Mouse (Mus musculus): ENCODE results near the gene Phldb2. TPM values are rescaled to one million over a fixed set of nuclear protein-coding genes. Genes with fewer than 3 reads are reported as not detected.

Gene Phldb2
- total RNA-seq, 4 experiments from 2014 or later = 11.3 to 12.6 (median 11.8) TPM

DNA sequence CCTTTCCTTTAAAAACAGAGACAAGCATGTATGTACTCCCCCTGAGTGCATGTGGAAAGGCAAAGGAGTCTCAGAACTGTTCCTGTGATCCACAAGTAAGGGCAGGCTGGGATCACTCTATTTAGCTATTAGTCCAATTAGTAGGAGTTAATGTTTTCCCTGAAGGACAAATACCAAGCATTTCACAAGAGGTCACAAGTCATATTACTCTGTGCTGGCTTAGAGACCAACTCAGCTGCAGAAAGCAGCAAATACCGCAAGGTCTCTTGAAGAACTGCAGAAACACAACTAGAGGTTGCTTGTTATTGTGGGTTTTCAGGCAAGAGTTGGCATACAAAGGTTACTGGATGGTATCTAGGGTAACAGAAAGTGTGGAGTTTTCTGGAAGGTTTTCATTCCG, 59.6 kb downstream of the Phldb2 start:
- peak; percentile 15 for DNase-seq (ENCODE audit: low spot score)

DNA sequence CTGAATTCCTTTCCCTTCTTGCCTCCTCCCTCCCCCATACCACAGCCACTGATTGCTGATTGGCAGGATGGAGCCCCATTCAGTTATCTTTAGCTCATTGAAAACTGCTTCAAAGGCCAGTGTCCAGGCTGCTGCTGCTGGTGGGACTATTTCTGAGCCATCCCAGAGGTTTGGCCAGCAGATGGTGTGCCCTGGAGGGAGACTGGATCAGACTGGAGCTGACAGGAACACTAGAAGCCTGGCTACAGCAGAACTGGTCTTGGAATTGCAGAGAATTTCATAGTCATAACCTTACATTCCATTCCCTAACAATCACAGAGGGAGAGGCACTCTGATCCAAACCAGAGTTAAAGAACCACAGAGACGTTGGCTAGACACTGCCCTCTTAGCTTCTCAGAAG, 60.5 kb downstream of the Phldb2 start:
- peak; percentile 17 for DNase-seq (ENCODE audit: low spot score)

DNA sequence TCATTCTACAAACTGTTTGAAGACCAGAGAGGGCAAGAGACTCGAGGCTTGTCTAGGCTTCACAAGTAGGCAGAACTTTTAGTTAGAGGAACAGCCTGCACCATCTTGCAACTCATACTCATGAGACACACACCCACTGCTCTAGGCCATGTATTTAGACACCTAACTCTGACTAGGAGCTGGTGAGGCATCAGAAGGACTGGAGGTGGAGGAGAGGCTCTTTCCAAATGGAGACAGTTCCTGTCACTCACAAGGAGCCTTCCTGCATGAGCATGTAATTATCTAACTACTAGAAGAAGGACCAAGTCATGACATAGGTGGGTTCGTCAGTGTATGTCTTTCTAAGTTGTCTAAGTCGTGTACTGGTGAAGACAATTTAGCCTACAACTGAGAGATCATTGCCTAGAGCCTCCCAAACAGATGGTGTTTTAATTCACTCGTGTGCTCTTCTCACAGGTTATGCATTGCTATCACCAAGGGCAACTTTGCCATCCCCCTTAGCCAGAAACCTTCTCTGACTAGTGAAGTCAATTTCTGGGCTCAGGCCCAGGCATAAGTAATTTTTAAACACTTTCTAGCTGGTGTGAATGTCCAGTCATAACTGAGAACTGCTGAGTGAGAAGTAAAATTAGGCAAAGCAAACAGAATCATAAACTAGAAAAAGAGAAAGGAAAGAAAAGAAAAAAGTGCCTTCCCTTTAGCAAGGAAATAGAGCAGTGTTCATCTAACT, 62.8 kb downstream of the Phldb2 start:
- DNase-seq (ENCODE audit: low spot score) = no peak

DNA sequence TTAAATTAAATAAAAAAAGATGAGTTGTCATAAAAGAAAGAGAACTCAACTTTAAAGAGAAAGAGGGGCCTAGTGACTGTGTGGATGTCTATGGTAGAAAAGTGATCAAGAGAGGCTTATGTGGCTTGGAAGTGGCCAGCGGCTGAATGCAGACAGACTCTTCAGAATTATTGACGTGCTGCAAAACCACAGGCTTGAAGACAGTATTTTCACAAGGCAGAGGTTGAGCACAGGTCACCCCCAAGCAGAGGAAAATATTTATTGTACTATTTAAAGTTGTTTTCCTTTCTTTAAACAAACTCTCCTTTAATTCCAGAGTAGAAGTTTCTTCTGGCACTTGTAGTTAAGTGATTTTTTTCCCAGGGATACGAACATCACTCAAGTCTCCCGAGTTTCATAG, 63.8 kb downstream of the Phldb2 start:
- DNase-seq (ENCODE audit: low spot score) = no peak

DNA sequence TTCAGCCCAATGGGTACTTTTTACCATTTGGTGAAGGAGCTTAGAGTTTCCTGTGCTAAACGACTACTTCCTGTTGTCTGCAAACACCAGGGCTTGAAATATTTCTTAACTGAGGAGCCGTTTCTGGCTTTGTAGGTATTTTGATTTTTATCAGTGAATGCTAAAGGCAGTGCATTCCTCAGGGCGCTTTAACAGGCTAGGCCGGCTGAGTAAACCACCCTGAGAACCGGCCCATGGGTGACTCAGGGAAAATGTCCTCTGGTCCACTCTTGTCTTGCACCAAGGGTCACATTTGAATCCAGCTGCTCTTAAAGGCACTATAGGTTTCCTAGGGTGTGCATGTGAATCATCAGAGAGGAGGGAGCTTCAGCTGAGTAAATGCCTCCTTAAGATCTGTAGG, 66.8 kb downstream of the Phldb2 start:
- no peak for DNase-seq (ENCODE audit: low spot score)

DNA sequence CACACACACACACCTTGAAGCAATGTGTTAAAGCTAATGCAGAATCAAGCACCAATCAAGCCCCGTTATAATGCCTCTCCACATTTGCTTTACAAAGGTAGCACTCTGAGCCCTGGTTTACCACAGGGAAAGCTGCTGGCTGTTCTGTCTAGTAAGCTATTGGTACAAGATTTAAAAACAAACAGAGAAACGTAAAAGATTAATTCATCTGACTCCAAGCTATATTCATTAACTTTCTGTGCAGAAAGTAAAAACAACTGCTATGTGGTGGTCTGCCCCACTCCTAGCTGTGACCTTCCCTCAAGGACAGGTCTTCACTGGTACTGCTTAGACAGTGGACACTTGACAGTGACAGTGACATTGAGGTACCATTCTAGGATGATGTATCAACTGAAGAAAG, 69.2 kb downstream of the Phldb2 start:
- DNase-seq (ENCODE audit: low spot score) = no peak

DNA sequence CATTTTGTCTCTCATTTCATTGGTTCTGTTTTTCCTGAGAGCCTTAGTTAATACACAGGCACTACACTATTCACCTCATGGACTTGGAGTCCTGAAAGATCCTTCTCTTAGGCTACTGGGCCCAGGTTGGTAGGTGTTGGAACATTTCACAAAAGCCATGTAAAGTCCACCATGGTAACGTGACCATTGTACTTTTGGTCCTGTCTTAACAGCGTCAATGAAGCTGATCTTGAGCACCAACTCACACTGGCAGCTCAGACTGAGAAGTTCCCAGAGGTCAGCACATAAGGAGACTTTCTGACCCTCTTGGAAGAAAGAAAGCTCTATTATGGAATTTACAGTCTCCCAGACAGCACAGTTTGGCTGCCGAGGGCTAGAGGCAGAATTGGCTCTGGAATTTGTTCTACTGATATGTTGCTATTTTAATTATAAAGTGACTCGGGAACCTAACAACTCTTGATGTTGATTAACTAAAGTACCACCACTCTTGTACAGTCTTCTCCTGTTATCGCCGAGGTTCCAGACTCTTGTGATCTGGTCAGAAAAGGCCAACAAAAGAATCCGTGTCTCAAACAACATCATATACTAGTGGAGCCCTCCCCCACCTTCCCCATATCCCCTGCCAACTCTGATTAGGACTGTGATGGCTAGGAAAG, 72.1 kb downstream of the Phldb2 start:
- DNase-seq (ENCODE audit: low spot score) = no peak

DNA sequence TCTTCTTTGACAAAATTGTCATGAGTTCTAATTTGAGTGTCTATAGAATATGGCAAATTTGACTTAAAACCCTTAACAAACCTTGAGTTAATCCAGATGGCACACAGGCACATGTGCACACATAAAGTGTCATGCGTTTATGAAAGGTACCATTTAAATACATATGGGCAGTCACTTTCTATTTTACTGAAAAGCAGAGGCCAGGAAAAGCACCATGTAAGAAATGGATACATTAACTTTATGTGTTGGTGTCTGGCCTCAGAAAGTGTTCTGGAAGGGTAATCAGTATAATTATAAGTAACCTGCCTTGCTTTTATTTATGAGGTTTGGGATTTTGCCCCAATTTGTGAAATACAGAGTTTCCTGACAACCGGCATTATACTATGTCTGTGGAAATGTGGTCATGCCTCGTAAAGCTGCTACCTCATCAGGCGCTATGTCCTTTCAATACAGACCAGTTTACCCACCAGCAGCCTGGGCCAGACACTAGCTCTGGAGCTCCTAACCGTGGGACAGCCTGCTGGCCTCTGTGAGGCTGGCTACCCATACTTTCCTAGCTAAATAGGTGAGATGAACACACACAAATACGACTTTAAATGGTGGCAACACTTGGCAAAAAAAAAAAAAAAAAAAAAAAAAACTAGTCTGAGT, 73.2 kb downstream of the Phldb2 start:
- DNase-seq (ENCODE audit: low spot score) = no peak

DNA sequence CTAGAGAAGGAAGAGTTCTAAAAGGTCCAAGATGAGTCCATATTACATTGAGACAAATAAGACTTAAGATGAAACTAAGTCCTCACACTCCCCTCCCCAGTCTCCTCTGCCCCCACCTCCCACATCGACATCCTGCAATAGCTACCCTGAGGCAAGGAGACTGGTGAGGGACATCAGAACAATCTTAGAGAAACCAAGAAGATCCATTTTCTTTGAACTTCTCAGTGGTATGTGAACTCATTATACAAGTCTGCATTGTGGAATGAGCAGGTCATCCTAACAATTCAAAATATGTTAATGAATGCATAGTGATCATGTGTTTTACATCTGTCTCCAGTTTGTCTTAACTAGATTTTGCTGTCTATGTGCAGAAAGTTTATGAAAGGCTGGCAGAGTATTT, 75.7 kb downstream of the Phldb2 start:
- DNase-seq (ENCODE audit: low spot score) = no peak

DNA sequence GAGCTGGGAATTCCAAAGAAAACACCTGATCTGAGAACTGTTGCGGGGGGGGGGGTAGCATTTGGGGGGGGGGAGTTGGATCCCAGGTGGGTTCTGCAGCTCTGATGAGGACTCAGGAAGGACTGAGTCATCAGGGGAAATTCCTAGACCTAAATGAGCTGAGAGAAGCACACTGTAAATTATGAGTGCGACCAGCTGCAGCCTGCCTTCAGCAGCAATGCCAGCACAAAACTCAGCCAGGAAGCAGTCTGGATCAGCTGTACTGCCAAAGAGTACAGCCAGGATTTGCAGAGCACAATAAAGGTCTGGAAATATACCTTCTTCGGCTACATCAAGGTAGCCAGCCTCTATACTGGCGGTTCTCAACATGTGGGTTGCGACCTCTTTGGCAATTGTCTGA, 76.2 kb downstream of the Phldb2 start:
- no peak for DNase-seq (ENCODE audit: low spot score)

DNA sequence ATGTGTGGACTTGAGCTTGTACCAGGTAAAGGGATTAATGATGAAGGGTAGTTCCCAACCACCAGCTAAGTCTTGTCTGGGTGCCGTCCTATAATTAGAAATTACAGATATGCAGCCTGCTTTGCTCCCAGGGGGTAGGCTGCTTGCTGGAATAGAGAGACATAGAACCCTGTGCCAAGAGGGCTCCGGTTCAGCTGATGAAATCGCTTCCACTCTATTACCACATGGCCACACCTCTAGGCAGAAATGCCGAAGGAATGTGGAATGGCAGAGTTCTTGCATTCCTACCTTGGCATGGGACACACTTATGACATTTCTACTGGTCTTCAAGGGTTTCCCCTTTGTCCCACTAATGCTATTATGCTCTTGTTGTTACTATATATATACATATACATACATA, 80.0 kb downstream of the Phldb2 start:
- peak; percentile 40 for DNase-seq (ENCODE audit: low spot score)

DNA sequence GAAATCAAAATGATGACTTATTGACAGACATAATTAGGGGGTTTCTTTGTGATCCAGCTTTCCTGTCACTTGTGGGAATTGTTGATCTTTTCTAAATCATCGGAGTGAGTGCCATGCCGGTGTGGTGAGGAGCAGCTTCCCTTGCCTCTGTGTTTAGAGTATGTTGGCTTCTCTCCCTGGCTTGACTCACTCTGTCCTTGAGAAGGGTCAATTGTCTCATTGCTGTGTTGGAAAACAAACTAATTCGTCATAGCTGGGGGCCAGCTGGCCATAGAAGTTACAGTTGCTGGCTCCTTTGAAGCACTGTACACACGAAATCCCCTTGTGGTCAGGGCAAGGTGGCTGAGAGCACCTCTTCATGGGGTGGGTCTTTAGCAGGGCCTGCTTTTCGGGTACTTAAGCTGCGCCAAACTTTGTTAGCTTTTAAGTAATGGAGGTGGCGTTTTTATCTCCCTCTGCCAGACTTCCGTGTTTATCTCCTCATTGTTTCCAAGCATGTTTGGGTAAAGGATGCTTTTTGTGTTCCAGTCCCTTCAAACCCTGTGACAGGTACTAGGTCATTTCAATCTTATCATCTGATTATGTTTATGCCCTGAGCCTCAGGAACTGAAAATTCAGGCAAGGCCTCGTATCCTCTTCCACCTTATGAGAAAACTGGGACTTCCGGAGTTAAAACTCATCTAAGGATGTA, 82.0 kb downstream of the Phldb2 start:
- peak; percentile 44 for DNase-seq (ENCODE audit: low spot score)

DNA sequence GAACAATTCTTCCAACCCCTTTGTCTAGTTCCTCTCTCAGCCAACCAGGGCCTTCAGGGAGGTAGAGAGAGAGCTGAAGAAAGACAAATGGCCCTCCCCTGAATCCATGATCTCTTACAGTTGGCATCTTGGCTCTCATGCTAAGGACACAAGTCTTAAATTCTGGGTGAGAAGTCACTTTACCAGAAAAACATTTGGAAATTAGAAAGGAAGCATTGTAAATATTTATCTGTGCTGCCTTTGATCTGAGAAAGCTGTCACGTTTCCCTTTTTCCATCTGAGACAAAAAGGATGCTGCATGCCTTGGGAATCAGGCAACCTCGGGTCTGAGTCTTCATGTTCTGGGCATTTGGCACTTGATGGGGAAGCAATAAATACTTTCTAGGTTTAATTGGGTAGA, 82.7 kb downstream of the Phldb2 start:
- DNase-seq (ENCODE audit: low spot score) = no peak

DNA sequence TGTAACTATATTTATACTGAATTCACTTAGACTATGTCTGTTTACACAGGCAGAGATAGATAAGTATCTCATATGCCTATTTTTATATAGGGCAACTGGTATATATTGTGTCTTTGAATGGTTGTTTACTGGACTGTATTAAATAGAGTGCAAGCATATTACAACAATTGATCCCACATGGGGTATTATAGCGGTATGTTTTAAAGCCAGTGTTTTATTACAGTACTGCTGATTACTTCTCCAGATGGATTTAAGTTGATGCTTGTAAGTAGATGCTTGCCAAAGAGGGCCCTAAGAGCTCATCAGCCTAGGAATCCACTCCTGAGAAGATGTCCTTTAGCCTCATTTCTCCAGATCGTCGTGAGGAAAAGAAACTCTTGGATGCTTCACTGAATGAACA, 84.4 kb downstream of the Phldb2 start:
- no peak for DNase-seq (ENCODE audit: low spot score)

DNA sequence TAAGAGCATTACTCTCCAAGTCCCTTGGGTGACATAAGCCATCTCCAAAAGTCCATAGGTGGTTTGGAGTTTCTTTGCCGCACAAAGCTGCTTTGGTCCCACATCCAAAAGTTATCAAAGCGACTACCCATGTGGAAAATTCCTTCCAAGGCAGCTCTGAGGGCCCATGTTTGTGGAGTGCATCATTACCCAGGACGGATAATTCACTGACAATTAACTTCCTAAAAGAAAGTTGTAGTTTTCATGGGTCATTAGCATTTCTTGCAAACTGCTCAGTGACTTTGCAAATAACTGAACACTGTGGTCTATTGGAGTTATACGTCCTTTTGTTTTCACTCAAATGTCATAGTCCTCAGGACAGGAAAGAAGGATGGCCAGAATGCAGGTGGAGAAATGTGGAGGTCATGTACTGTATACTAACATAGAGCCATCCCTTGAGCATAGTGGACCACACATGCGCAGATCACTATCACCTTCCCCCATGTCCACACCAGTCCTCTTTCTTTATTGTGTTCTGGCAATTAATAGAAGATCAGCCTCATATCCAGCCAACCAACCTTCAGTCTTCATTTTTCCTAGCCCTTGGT, 96.0 kb downstream of the Phldb2 start:
- DNase-seq (ENCODE audit: low spot score) = no peak

DNA sequence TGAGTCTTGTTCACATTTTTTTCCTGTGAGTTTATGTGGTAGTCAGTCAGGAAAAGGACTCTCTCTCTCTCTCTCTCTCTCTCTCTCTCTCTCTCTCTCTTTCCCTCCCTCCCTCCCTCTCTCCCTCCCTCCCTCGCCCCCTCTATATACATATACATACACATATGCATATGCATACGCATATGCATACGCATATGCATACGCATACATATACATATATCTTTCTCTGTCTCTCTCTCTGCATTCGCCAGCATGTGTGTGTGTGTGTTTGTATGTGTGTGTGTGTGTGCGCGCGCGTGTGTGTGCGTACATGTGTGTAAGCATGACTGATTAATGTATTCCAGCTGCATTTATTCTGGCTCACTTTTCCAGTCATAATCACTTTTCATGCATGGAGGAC, 98.9 kb downstream of the Phldb2 start:
- DNase-seq (ENCODE audit: low spot score) = no peak

DNA sequence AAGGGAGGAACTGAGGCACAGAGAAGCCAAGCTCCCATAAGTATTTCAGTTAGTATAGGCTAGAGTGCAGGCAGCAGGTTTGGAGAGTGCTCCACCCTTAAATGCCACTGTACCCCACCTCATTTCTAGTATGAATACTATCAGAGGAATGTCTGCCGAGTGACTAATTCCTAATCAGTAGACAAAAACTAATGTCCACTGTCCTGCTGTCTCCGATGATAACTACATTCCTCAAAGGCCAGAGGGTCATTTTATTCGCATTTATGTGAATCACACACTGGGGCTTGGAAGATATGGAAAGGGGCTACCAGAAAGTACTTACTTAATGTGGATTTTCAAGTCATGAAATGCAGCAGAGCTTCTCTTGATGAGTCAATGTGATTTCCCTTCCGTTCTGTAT, 104.4 kb downstream of the Phldb2 start:
- DNase-seq (ENCODE audit: low spot score) = no peak

DNA sequence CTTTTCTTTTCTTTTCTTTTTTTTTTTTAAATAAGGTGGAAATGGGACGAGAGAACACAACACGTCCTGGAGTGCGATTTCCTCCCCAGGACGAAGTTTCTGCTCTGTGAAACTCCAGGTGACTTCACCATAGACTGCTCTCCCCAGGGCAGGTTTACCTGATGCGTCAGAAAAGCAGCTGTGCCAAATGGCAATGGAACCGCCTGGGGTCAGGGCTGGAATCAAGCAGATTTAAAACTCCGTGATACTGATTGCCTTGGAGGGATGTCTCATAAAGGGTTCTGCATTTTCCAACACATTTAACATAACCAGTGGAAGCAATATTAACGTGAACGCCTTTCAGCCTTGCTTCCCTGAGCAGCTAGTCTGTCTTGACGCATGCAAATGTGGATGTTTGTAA, 108.5 kb downstream of the Phldb2 start:
- DNase-seq (ENCODE audit: low spot score) = no peak

DNA sequence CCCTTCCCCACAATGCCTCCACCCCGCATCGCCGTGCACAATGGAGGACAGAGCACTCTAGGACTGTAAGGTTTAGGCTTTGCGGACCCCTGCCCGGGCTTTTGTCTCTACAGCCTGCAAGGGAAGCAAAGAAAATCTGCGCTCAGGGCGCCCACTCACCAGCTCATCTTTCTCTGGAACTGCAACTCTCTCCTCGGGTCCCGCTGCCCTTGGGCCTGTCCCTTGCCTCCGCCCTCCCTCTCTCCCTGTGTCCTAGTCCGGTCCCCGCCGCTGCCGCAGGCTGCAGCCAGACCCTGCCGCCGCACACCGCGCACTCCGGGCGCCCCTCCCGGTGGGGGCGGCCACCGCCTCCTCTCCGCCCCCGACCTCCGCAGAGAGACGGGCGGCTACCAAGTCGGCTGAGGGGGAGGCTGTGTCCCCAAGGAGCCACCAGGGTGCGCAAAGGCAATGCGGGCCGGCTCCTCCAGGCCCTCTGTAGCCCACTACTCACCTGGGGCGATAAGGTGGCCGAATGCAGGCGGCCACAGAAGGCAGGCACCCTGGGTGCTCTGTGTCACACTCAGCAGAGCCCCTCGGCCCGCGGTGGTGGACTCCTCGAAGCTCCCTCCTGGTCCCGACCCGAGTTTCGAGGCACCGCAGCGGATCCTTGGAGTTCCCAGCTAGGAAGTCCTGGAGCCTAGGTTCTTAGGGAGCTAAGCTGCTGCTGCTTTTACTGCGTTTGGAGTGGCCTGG, 109.2 kb downstream of the Phldb2 start:
- DNase-seq (ENCODE audit: low spot score) = peak; percentile 71

DNA sequence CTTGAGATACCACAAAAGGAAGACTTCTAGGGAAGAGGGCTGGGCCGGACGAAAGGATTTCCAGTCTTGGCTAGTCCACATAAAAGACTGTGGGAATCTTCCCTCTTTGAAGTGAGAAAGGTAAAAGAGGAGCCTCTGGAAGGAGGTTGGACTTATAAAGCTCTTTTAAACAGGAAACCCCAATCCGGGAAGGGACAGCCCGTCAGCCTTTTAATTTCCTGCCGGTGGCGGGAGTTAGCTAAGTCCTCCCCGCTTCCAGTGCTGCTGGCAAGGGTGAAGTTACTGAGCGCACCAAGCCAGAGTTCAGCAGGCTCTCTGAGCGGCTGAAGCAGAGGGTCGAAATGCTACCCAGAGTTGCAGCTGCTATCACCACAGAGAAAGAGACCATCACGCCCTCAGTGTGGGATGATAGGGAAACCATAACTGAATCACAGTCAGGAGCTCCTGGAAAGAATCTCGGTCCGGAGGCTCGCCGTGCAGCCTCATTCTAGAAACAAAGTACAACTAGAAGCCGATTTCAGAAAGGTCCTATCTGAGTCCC, 110.0 kb downstream of the Phldb2 start:
- peak; percentile 67 for DNase-seq (ENCODE audit: low spot score)

DNA sequence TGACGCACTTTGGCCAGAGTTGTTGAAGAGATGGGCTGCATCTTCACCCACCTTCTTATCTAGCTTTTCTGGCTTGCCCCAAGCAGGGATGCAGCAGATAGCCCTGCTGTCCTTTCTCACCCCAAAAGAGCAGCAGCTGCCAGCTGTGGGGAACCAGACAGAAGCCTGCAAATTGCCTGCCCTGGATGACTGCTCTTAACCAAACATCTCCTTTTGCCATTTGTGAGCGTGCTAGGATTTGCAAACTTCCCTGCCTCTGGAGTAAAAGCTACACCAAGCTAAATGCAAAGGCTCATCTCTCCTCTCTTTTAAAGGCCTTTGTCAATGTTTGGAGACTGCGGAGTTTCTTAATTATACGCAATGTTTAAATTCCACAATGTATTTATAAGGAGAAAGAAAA, 111.0 kb downstream of the Phldb2 start:
- DNase-seq (ENCODE audit: low spot score) = no peak
